Mouse (Mus musculus) lung, embryonic 15.5 days (tissue): ENCODE results near the gene Ntn1. TPM values are rescaled to one million over a fixed set of nuclear protein-coding genes. Genes with fewer than 3 reads are reported as not detected.

Source experiments
- ATAC-seq: fragments of 200-750 bp; cut with Nextera tagmentation; 2 replicates; pipeline ENCODE4 v1.8.0; 2017; ENCODE audit warnings: moderate number of reproducible peaks, borderline replicate concordance; ENCODE audit not compliant: low FRiP score, low TSS enrichment; ENCODE audit errors: extremely low read depth
- H3K27ac ChIP-seq: fragments of 300-500 bp; sonication (generic); 2 replicates; pipeline ENCODE4 v1.5.1; 2015; ENCODE audit warnings: moderate library complexity, mild to moderate bottlenecking, inconsistent platforms
- H3K27me3 ChIP-seq: fragments of 300-500 bp; sonication (generic); 2 replicates; pipeline ENCODE4 v1.6.1; 2015; ENCODE audit warnings: inconsistent platforms
- H3K36me3 ChIP-seq: fragments of 300-500 bp; sonication (generic); 2 replicates; pipeline ENCODE4 v1.6.1; 2015; ENCODE audit warnings: inconsistent platforms
- H3K4me1 ChIP-seq: fragments of 300-500 bp; sonication (generic); 2 replicates; pipeline ENCODE4 v1.6.1; 2015; ENCODE audit warnings: inconsistent platforms
- H3K4me2 ChIP-seq: fragments of 300-500 bp; sonication (generic); 2 replicates; pipeline ENCODE4 v1.6.1; 2015; ENCODE audit warnings: inconsistent platforms, mild to moderate bottlenecking, moderate library complexity
- H3K4me3 ChIP-seq: fragments of 300-500 bp; sonication (generic); 2 replicates; pipeline ENCODE4 v1.5.1; 2015; ENCODE audit warnings: mild to moderate bottlenecking, inconsistent platforms
- H3K9ac ChIP-seq: fragments of 300-500 bp; sonication (generic); 2 replicates; pipeline ENCODE4 v1.6.1; 2015; ENCODE audit warnings: inconsistent platforms
- H3K9me3 ChIP-seq: fragments of 300-500 bp; sonication (generic); 2 replicates; pipeline ENCODE4 v1.6.1; 2016; ENCODE audit warnings: inconsistent platforms
- WGBS: fragments of 180-500 bp; shearing (Covaris S2); methylation state at CpG from one replicate; pipeline ENCODE4 v1.1.7; 2015; 5-methylcytosine and 5-hydroxymethylcytosine counted together
- polyA plus RNA-seq: library from polyadenylated mRNA; unstranded; fragments of >200 nt; fragmentation: Nextera tagmentation; extraction: Ambion mirVana; gene quantifications from 2 replicates; pipeline ENCODE4 v1.2.1, GENCODE M21; 2015

Ntn1 gene
- polyA plus RNA-seq, 1 experiment from 2014 or later: 4.0 TPM

DNA sequence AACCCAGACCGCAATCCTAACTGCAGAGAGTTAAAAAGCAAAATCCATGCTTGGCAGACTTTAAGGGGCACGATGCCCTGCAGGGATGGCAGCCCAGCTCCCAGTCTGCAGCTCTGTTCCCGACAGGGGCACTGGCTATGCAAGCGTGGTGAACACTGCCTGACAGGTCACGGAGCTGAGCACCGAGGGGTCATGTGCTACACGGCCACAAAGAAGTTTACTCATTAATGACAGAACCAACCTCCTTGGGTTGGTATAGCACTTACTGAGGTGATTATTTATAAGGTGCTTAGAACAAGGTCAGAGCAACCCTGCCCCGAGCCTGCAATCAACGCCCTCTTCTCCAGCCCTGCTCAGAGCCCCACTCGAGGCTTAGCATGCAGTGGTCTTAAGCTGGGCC is 27.5 kb downstream of the Ntn1 start:
- 54% methylated on average over 10 of the region's 10 CpGs for WGBS
- Histone ChIP-seq H3K36me3 (no peaks in the 10 kb centered on the region), H3K27ac (no peak overlapping the region), H3K4me3 (no peak overlapping the region), H3K4me1 (0 out of 2 replicates have a peak, but pooled peaks cover 3% of the 10 kb centered on the region), H3K4me2 (no peak overlapping the region), H3K9ac (no peak overlapping the region), H3K9me3 (no peaks in the 10 kb centered on the region), H3K27me3 (no peaks in the 10 kb centered on the region)
- ATAC-seq: no peak

DNA sequence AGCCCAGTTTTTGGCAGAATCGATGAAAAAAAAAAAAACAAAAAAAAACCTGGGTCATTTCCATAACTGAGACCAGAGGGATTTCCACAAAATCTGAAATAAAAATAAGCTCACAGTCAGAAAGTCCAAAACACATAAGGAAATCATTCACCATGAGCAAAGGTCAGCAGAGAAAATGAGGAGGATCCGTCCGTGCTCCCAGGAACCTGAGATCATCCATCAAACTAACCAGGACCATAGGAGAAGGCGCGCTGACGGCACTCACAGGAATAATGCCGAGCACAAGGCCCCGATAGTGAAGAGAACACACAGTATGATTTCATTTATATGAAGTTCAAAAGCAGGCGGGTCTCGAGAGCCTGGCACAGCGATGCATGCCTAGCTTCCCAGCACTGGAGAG is 29.0 kb downstream of the Ntn1 start:
- H3K4me3 ChIP-seq: no peak overlapping the region
- no peaks in the 10 kb centered on the region for H3K27me3 ChIP-seq
- no peak overlapping the region for H3K9ac ChIP-seq
- 0 out of 2 replicates have a peak, but pooled peaks cover 3% of the 10 kb centered on the region for H3K4me1 ChIP-seq
- H3K27ac ChIP-seq: no peak overlapping the region
- 66% methylated on average over 11 of the region's 11 CpGs for WGBS
- no peak overlapping the region for H3K4me2 ChIP-seq
- no peaks in the 10 kb centered on the region for H3K9me3 ChIP-seq
- no peaks in the 10 kb centered on the region for H3K36me3 ChIP-seq
- no peak for ATAC-seq

DNA sequence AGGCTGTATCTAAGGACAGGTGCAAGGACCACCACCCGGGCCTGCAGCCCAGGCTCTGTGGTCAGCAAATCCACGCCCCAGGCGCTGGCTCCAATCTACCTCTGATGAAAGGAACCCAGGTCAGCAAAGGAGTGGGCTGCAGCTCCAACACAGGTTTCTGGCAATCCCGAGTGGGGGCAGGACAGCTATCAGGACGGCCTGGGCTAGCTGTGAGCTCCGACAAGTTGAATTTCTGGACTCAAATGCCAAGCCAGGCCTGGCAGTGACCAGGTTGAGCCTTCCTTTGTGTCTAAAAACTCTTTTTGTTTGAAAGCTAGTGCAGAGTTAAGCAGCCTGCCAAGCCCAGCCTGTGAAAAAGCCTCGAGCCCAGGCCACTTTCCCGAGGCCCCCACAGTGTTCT is 43.7 kb downstream of the Ntn1 start:
- H3K36me3 ChIP-seq: no peaks in the 10 kb centered on the region
- H3K4me2 ChIP-seq: no peak overlapping the region
- no peaks in the 10 kb centered on the region for H3K9me3 ChIP-seq
- no peaks in the 10 kb centered on the region for H3K27me3 ChIP-seq
- WGBS: 72% methylated on average over 8 of the region's 8 CpGs
- no peak overlapping the region for H3K9ac ChIP-seq
- no peak for ATAC-seq
- H3K4me3 ChIP-seq: no peak overlapping the region
- no peak overlapping the region for H3K27ac ChIP-seq
- no peaks in the 10 kb centered on the region for H3K4me1 ChIP-seq

DNA sequence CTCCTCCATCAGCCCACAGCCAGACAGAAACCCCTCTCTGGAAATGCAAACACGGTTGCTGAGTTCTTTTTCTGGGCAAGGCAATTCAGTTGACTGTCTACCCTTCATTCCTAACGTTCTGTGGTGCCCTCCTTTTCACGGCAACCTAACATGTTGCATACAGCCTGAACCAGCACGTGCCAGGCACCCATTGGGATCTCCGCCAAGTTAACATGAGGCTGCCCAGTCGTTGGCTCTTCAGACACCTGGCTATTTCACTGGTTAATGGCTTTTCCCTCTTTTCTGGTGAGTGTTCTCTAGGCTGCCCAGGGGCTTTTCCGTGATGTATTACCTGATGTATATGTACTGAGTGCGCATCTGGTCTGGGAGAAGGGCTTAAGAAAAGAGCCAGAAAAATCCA is 45.1 kb downstream of the Ntn1 start:
- Histone ChIP-seq H3K27ac (no peak overlapping the region), H3K4me3 (no peak overlapping the region), H3K4me1 (no peaks in the 10 kb centered on the region), H3K36me3 (no peaks in the 10 kb centered on the region), H3K27me3 (no peaks in the 10 kb centered on the region), H3K9ac (no peak overlapping the region), H3K9me3 (no peaks in the 10 kb centered on the region), H3K4me2 (no peak overlapping the region)
- no peak for ATAC-seq
- WGBS: 54% methylated on average over 8 of the region's 8 CpGs

DNA sequence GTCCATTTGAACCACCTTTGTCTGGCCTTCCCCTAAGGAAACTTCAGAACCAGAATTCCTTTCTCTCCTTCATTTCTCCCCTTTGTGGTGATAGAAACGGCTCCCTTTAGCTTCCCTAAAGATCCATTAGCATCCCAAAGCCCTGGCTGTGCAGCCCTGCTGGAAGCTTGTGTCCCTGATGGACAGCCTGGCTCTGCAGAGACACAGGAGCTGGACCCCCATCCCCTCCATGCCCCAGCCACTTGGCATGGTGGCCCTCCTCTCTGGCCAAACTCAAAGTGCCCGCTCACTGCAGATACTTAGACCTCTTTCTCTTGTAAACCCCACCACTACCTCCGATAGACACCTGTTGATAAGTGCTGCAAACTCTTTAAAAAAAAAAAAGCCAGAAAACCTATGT is 45.8 kb downstream of the Ntn1 start:
- no peak for ATAC-seq
- WGBS: 82% methylated on average over 3 of the region's 3 CpGs
- H3K9me3 ChIP-seq: no peaks in the 10 kb centered on the region
- H3K27me3 ChIP-seq: no peaks in the 10 kb centered on the region
- H3K9ac ChIP-seq: no peak overlapping the region
- H3K4me3 ChIP-seq: no peak overlapping the region
- no peaks in the 10 kb centered on the region for H3K4me1 ChIP-seq
- H3K27ac ChIP-seq: no peak overlapping the region
- H3K4me2 ChIP-seq: no peak overlapping the region
- no peaks in the 10 kb centered on the region for H3K36me3 ChIP-seq

DNA sequence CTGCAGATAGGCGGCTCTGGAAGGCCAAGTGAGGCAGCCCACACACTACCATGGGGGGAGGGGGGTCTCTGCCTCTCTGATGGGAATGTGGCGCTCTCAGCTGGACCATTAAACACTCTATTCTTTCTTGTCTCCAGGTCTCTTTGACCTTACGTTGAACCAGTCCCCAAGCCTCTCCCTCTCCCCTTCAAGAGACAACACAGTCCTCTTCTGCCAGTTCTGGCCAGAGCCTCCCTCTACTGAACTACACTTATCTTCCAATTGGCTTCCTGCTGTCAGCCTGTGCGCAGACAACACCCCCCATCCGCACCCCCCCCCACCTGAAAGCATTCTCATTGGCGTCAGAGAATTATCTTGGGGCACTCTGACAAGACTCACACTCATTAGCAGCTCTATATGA is 48.4 kb downstream of the Ntn1 start:
- Histone ChIP-seq H3K27ac (no peak overlapping the region), H3K4me1 (no peaks in the 10 kb centered on the region), H3K36me3 (no peaks in the 10 kb centered on the region), H3K27me3 (no peaks in the 10 kb centered on the region), H3K9ac (no peak overlapping the region), H3K9me3 (no peaks in the 10 kb centered on the region), H3K4me2 (no peak overlapping the region), H3K4me3 (no peak overlapping the region)
- no peak for ATAC-seq
- 35% methylated on average over 6 of the region's 6 CpGs for WGBS

DNA sequence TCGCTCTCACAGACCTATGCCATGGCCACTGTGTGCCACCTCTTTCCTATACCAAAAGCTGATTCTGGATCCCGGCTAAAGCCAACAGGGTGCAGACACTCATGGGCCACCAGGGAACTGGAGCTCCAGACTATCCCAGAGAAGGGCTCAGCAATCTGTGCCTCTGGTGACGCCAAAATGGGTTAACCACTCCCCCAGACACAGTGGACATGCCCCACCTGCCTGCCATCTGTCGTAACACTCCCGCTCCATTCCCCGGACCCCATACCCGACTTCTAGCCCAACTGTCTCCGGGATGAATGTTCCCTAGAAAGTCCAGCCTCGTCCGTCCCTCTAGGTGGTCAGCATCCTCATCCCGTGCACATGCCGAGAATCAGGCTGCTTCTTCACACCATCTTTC is 51.8 kb downstream of the Ntn1 start:
- Histone ChIP-seq H3K4me3 (no peak overlapping the region), H3K9ac (no peak overlapping the region), H3K4me2 (no peak overlapping the region), H3K4me1 (0 out of 2 replicates have a peak, but pooled peaks cover 7% of the 10 kb centered on the region), H3K9me3 (no peaks in the 10 kb centered on the region), H3K27me3 (no peaks in the 10 kb centered on the region), H3K36me3 (no peaks in the 10 kb centered on the region), H3K27ac (no peak overlapping the region)
- ATAC-seq: no peak
- 89% methylated on average over 12 of the region's 12 CpGs for WGBS

DNA sequence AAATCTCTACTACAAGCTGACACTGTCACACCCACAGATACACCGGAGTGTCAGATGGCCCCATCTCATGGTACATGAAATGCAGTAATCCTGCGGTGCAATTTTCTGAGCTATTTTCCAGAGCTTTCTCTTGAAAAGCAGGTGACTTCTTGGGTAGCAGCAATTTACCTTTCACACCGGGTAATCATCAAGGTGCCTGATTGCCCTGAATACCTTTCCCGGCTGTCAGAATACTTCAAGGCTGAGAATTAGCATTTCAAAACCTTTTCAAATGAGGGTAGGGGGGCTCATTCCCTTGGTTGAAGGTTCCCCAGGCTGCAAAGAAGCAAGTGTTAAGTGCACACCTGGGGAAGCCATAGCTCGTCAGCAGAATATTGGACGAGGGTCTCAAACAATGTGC is 52.5 kb downstream of the Ntn1 start:
- Histone ChIP-seq H3K36me3 (no peaks in the 10 kb centered on the region), H3K27ac (no peak overlapping the region), H3K27me3 (no peaks in the 10 kb centered on the region), H3K4me2 (no peak overlapping the region), H3K9me3 (no peaks in the 10 kb centered on the region), H3K4me3 (no peak overlapping the region), H3K4me1 (0 out of 2 replicates have a peak, but pooled peaks cover 7% of the 10 kb centered on the region), H3K9ac (no peak overlapping the region)
- 59% methylated on average over 6 of the region's 6 CpGs for WGBS
- no peak for ATAC-seq

DNA sequence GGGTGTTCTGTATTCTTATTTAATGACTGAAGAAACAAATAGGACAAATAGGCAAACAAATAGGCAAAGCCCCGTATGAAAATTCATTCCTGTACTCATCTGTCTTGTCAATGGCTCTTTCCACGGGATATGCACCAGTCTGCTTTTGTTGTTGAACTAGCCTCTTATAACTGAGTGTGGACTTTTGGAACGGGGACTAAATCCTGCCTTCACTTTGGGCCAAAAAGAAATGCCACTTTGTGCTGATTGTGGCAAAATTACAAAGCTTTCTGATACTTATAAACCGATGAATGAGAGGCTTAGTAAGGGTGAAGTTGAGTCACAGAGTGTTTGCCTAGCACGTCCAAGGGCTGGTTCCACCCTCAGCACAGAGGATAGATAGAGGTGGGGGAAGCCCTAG is 53.1 kb downstream of the Ntn1 start:
- Histone ChIP-seq H3K4me3 (no peak overlapping the region), H3K9ac (no peak overlapping the region), H3K36me3 (no peaks in the 10 kb centered on the region), H3K4me2 (no peak overlapping the region), H3K9me3 (no peaks in the 10 kb centered on the region), H3K4me1 (0 out of 2 replicates have a peak, but pooled peaks cover 7% of the 10 kb centered on the region), H3K27me3 (no peaks in the 10 kb centered on the region), H3K27ac (no peak overlapping the region)
- no peak for ATAC-seq
- WGBS: 58% methylated on average over 5 of the region's 5 CpGs

DNA sequence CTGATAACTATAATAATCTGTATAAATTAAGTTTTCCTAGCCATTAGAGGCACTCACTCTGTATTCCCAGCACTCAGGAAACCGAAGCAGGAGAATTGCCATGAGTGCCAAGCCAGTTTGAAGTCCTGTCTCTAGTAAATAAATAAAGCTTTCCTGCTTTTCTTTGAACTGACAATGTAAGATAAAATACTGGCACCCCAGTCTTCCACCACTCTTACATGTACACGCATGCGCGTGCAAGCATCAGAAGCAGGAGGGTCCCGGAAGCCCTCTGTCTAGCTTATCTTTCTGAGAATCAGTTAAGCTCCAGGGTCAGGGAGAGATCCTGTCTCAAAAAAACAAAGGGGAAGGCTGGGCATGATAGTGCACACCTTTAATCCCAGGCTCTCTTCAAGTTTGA is 54.5 kb downstream of the Ntn1 start:
- no peaks in the 10 kb centered on the region for H3K36me3 ChIP-seq
- no peak overlapping the region for H3K4me3 ChIP-seq
- no peaks in the 10 kb centered on the region for H3K9me3 ChIP-seq
- H3K9ac ChIP-seq: no peak overlapping the region
- ATAC-seq: no peak
- peaks cover 20% of the 10 kb centered on the region for H3K4me1 ChIP-seq
- WGBS: 72% methylated on average over 5 of the region's 5 CpGs
- H3K4me2 ChIP-seq: no peak overlapping the region
- H3K27ac ChIP-seq: no peak overlapping the region
- no peaks in the 10 kb centered on the region for H3K27me3 ChIP-seq

DNA sequence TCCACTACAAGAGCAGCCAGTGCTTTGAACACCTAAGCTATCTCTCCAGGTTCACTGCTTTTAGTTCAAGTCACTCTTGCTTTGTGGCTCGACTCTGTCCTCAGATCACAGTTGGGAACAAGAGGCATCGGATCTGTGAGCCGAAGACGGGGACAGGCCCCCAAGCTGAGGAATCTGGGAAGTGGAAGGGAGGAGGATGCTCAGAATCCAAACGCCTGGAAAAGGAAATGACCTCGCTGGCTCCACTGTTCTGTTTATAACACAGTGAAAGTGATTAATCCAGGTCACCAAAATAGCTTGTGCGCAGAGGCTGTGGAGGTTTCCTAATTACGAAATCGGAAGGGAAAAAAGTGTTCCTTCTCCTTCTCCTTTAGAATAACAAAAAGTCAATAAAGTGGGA is 56.4 kb downstream of the Ntn1 start:
- H3K9me3 ChIP-seq: no peaks in the 10 kb centered on the region
- H3K27ac ChIP-seq: no peak overlapping the region
- no peak overlapping the region for H3K4me3 ChIP-seq
- no peak for ATAC-seq
- 40% methylated on average over 9 of the region's 9 CpGs for WGBS
- H3K4me2 ChIP-seq: no peak overlapping the region
- no peaks in the 10 kb centered on the region for H3K36me3 ChIP-seq
- no peaks in the 10 kb centered on the region for H3K27me3 ChIP-seq
- H3K4me1 ChIP-seq: peaks cover 25% of the 10 kb centered on the region
- no peak overlapping the region for H3K9ac ChIP-seq

DNA sequence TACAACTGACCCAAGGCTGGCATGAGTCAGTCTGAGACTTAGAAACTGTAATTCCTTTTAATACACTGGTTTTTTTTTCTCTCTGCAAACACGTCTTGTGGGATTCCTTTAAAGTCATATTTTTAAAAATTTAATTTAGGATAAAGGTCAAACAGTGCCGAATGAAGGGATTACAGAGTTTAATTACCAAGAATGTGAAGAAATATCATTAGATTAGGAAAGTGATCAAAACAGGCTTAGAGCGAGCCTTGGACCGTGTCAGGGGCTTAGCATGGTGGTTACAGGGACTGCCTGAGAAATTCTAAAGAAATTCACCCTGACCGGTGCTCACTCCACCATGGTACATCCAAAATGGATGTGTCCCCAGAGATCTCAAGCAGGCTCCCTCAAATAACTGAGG is 57.9 kb downstream of the Ntn1 start:
- Histone ChIP-seq H3K4me3 (no peak overlapping the region), H3K27me3 (no peaks in the 10 kb centered on the region), H3K4me2 (no peak overlapping the region), H3K36me3 (no peaks in the 10 kb centered on the region), H3K9me3 (no peaks in the 10 kb centered on the region), H3K4me1 (peaks cover 25% of the 10 kb centered on the region), H3K9ac (no peak overlapping the region), H3K27ac (no peak overlapping the region)
- WGBS: 90% methylated on average over 5 of the region's 5 CpGs
- no peak for ATAC-seq

DNA sequence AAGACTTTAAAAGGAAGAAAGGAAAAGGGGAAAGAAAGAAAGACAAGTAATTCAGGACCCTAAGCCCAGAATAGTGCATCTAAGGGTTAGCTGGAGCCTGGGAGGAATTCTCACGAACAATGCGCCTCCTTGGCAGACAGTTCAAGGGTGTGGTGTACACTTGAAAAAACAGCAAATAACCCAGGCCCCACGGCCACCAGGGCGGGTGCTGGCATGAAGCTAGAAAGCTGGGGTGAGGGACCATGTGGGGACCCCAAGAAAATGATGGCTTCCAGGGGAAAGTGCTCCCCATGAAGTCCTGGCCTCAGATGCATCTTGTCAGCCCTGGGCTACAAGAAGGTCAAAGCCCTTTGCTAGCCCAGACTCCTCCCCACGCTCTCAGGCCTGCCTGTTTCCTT is 58.6 kb downstream of the Ntn1 start:
- H3K4me2 ChIP-seq: no peak overlapping the region
- H3K4me1 ChIP-seq: peaks cover 25% of the 10 kb centered on the region
- H3K27ac ChIP-seq: 0 out of 2 replicates have a peak overlapping the region, but pooled peaks have one; percentile 14
- no peak overlapping the region for H3K4me3 ChIP-seq
- ATAC-seq: no peak
- no peaks in the 10 kb centered on the region for H3K36me3 ChIP-seq
- no peak overlapping the region for H3K9ac ChIP-seq
- no peaks in the 10 kb centered on the region for H3K27me3 ChIP-seq
- 43% methylated on average over 5 of the region's 5 CpGs for WGBS
- no peaks in the 10 kb centered on the region for H3K9me3 ChIP-seq
